Mouse (Mus musculus): ENCODE measurements around the gene Rbm34.
"Not testable (repeated sequence)": the region's sequence is repeated elsewhere in the genome, so short reads cannot be mapped to it uniquely, and the experiment has no call there.

Gene Rbm34

DNA sequence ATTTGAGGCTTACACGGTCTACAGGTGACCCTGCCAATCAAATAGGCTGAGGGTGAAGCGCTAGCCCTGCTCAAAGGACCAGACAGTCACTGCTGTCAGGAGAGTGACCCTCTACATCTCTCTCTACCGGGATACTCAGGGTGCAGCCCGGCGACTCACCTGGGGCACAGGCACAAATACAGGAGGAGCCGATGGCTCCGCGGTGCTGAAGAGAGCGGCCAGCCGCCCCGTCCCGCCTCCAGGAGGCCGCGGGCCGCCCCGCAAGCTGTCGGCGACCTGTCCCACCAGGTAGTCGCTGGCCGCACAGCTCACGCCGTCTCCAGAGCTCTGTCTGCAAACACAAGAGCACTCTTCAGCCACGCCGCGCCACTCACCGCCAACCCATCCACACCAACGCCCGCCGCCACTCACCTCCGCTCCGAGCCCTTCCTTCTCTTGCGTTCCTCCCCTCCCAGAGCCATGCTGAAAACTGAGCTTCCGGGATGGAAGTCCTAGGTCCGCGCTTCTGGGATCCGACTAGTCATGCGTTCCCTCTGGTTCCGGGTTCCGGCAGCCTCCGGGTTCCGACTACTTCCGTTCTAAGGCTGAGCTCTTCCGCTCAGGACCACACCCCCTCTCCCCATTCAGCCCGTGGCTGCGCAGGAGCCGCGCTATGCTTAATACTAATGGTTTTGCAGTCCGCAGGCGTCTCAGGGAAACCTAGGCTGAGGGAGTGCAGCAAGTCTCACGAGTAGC lies at the start of gene Rbm34:
Gene Rbm34, minus strand, starts transcription at position 493 of the 735 bp plus-strand sequence.
- peak; percentile 87 to 90 for DNase-seq (ENCODE audit: low spot score in 2 of 2)

GRCm38 (mm10) chr8:127011668-127012067 lies 40.8 kb upstream of the Rbm34 start:
- DNase-seq (ENCODE audit: low spot score in 2 of 2), result no peak

- no peak for DNase-seq (ENCODE audit: low spot score in 2 of 2)
Measured at GRCm38 (mm10) chr8:126994506-126994905, 23.6 kb upstream of the Rbm34 start.

- no peak for DNase-seq (ENCODE audit: low spot score in 2 of 2)
Measured at GRCm38 (mm10) chr8:126989363-126990153, 18.7 kb upstream of the Rbm34 start.

DNA sequence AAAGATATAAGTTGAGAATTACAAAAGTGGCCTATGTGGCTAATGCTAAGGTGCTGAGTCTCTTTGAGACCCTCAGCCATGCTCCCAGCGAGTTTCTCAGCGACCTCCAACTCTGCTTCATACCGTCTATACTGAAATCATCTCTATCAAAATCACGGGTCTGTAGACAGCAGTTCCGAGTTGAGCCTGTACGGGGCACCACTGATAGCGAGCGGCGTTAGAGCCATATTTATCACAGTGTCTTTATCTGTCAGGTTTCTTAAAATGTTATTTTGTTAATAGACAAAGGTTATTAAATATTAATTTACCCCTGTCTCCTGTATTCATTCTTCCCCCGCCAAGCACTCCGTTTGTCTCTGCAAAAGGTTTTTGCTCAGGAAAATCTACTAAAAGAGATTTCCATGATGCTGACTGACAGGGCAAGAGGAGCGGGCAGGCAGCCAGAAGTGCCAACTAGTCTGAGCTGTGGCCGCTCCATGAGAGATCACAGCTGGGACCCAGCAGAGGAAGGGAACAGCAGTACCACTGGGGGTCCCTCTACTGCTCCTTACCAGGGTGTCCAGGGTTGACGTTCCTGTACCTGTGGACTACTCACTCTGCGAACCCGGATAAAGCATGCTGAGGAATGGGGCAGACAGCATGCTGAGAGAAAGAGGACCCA lies 17.6 kb upstream of the Rbm34 start:
- DNase-seq (ENCODE audit: low spot score in 2 of 2), result no peak

DNA sequence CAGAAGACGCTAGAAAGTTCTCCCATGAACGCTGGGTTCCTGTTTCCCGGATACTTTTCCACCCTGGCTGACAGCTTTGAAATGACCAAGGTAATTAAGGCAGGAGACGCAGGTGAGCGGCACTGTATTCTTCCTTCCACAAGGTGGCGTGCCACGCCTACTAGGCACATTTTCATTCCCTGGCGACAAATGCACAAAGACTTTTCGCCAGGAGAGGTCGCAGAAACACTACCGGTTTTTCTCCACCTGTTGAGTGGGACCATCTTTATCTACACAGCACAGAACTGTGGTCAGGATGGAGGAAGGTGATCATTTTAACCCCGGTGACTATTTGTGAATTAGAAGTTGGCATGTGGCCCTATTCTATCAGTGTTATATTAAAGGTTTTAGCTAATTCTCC lies 15.6 kb upstream of the Rbm34 start:
- peak; percentile 53 to 55 for DNase-seq (ENCODE audit: low spot score in 2 of 2)

DNA sequence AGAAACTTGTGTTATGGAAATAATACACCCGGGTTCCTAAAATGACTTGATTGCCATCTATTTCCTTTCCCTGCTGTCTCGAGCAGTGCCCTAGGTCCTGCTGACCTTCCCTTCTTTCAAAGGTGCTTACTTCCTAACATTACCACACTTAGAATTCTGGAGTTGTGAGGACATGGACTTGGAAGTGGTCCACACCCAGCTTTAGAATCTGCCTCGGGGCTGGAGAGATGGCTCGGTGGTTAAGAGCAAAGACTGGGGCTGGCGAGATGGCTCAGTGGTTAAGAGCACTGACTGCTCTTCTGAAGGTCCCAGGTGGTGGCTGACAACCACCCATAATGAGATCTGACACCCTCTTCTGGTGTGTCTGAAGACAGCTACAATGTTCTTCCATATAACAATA lies 9.2 kb upstream of the Rbm34 start:
- DNase-seq (ENCODE audit: low spot score in 2 of 2), result no peak

GRCm38 (mm10) chr8:126979091-126979920 lies 8.4 kb upstream of the Rbm34 start:
- no peak for DNase-seq (ENCODE audit: low spot score in 2 of 2)

- not testable (repeated sequence) for DNase-seq (ENCODE audit: low spot score in 2 of 2)
Measured at GRCm38 (mm10) chr8:126978535-126978934, 7.7 kb upstream of the Rbm34 start.

- no peak for DNase-seq (ENCODE audit: low spot score in 2 of 2)
Measured at GRCm38 (mm10) chr8:126978028-126978427, 7.2 kb upstream of the Rbm34 start.

DNA sequence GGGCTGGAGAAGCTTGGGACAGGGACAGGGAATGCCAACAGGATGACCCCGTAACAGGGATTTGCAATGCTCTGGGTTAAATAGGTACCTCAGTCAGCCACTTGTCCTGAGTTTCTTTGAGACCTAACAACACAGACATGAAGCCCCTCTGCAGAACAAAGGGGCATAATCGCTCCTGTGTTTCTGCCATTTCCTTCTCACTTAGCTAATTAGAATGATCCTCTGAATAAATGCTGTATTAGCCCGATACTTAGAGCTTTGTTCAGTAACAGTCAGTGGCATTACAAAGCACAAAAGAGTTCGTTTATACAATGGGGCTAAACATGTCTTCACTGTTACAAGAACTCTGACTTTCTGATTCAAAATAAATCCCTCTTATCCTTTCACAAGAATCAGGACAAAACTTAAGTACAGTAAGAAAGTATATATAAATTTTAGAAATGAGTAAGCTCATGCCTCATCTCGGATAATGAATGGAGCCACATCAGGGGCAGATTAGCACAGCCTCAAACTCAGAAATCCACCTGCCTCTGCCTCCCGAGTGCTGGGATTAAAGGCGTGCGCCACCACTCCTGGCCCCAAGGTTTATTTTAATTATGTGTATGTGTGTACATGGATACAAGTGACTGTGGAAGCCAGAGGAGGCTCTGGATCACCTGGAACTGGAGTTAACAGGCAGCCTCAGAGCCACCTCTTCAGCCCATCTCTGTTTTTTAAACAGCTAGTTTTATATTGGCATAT lies 5.9 kb upstream of the Rbm34 start:
- DNase-seq (ENCODE audit: low spot score in 2 of 2), result no peak

DNA sequence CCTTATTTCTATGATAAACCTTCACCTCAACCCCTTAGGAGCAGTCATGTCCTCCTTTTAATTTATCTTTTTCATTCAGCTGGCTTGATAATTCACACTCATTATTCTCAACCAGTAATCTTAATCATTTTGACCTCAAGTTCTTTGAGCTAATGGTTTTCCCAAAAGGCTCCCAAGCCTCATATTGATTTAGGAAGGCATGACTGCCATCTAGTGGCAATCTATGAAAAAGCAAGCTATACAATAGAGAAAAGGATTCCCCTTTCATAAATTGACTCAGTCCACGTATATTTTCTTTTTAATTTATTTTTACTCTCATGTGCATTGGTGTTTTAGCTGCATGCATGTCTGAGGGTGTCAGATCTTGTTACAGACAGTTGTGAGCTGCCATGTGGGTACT lies 4.8 kb upstream of the Rbm34 start:
- DNase-seq (ENCODE audit: low spot score in 2 of 2), result peak in 1 of 2 experiments; percentile 25

GRCm38 (mm10) chr8:126974511-126974910 lies 3.6 kb upstream of the Rbm34 start:
- DNase-seq (ENCODE audit: low spot score in 2 of 2), result no peak

DNA sequence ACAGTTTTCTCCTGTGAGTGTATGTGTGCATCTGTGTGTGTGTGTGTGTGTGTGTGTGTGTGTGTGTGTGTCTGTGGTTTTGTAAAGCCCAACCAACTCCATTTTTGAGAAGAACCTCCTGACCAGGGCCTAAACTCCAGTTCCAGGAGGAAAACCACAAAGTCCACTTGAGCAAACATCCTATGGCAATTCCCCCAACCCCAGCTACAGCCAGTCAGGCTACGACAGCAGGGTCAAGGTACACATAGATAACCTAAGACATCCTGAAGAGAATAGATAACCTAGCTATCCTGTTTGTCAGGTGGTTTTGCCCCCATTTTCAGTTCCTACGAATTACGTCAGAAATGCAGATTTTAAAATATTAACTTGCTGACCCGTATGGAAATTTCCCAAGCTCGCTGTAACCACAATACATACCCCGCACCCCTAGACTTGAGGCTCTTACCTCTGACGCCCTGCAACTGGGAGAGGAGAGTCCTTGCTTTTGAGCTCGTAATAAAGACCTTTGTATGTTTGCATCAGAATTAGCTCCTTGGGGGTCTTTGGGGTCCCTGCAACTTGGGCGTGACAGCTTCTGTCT lies 2.9 kb upstream of the Rbm34 start:
- no peak for DNase-seq (ENCODE audit: low spot score in 2 of 2)

GRCm38 (mm10) chr8:126972649-126973048 lies 1.8 kb upstream of the Rbm34 start:
- DNase-seq (ENCODE audit: low spot score in 2 of 2), result no peak

GRCm38 (mm10) chr8:126972102-126972501 lies 1.2 kb upstream of the Rbm34 start:
- no peak for DNase-seq (ENCODE audit: low spot score in 2 of 2)

DNA sequence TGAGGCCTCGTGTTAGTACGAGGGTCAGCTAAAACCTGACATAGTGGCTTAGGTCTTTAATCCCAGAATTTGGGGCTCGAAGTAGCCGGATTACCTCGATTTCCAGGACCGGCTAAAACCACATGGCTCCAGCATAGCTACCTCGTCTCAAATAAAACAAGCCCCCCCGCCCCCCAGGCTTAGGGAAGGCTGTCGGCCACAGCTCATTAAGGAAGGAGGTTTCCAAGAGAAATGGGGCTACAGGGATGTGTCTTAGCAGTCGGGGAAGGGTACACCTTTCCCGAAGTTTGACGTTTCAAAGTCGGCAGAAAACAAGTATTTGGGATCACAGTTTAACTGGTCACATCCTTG lies 418 bp upstream of the Rbm34 start:
- DNase-seq (ENCODE audit: low spot score in 2 of 2), result no peak

DNA sequence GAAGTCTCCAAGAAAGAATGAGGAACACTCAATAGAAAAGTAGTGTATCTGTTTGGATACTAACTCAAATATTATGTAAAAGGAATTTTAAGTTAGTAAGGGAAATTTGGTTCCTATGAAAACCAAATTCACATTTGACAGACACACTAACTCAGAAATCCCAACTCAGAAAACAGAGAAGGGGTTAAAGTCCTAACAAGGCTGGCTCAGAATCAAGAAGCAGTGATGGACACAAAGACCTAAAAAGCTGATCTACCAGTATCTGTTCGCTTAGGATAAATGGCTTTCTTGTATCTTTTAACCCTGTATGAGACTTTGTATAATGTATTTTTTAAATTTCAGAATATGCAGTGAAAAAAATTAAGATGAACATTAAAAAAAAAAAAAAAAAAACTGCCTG lies 1.3 kb downstream of the Rbm34 start:
- DNase-seq (ENCODE audit: low spot score in 2 of 2), result no peak

DNA sequence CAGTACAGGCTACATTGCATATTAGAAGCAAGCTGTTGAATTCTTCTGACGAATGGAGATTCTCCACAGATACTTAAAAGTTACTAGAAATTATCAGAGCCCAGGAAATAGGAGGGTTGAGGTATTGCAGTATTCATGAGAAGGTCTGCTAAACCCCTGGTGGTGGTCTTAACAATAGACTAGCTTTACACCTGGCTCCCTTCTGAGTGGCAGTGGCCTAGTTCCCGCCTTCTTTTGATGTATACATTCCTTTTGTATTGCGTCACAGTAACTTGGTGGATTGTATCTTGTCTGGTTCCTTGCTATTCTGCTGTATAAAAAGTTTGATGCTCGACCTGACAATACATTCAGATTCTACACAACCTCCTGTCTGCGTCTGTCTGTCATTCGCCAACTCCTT lies 2.8 kb downstream of the Rbm34 start:
- DNase-seq (ENCODE audit: low spot score in 2 of 2), result no peak

DNA sequence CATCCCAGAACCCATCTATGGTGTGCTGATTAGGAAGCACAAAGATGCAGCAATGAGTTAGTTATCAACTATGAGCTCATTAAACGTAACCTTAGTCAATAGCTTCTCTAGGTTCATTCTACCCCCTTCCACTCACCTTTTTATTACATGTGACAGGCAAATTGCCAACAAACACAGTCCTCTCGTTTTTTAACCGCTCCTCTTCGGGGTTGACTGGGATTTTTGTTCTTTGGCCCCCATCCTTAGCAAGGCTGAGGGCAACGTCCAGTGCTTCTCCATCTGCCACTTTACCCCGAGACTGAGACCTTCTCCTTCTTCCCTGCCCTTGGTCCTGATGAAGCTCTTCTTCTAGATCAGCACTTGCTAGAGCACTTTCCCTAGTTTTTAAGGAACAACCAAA lies 5.6 kb downstream of the Rbm34 start:
- DNase-seq (ENCODE audit: low spot score in 2 of 2), result no peak

DNA sequence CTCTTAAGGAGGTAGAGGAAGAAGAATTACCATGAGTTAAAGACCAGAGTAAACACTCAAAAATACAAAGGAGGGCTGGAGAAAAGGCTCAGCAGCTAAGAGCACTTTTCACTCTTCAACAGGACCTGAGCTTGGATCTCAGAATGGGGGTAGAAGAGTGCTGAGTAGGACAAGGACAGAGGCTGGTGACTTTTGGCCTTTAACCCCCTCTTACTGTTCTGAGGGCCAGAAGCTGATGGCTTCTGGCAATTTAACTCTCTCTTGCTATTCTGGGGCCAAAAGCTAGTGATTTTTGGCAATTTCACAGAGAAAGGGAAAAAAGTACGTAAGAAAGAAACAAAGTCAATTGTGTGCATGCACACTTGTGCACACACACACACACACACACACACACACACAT lies 8.0 kb downstream of the Rbm34 start:
- DNase-seq (ENCODE audit: low spot score in 2 of 2), result no peak

Measured in spleen, postnatal 36 days (tissue).